Mouse (Mus musculus) limb, embryonic 14.5 days (tissue): ENCODE measurements around the gene Tmem253. TPM values are rescaled to one million over a fixed set of nuclear protein-coding genes. Genes with fewer than 3 reads are reported as not detected.

Experiments
- ATAC-seq: fragments of 200-750 bp; cut with Nextera tagmentation; 2 replicates; pipeline ENCODE4 v1.8.0; 2017; ENCODE audit warnings: low read depth, moderate number of reproducible peaks, moderate TSS enrichment; ENCODE audit not compliant: low FRiP score
- DNase-seq: peaks from one replicate; pipeline ENCODE4 v3.0.0-alpha.2; 2015; ENCODE audit warnings: low spot score
- H3K27ac ChIP-seq: fragments of 300-500 bp; sonication (generic); replicated peaks from 2 replicates; pipeline ENCODE4 v1.5.1; 2014; ENCODE audit warnings: low read depth, mild to moderate bottlenecking, low read length, moderate library complexity, mixed read lengths
- H3K27me3 ChIP-seq: fragments of 300-500 bp; sonication (generic); 2 replicates; pipeline ENCODE4 v1.6.1; 2014; ENCODE audit warnings: low read length, mixed read lengths; ENCODE audit not compliant: control insufficient read depth, insufficient read depth
- H3K36me3 ChIP-seq: fragments of 300-500 bp; sonication (generic); 2 replicates; pipeline ENCODE4 v1.6.1; 2014; ENCODE audit warnings: mild to moderate bottlenecking, low read length, moderate library complexity, mixed read lengths; ENCODE audit not compliant: control insufficient read depth, insufficient read depth
- H3K4me1 ChIP-seq: fragments of 300-500 bp; sonication (generic); 2 replicates; pipeline ENCODE4 v1.6.1; 2014; ENCODE audit warnings: antibody characterized with exemption, low read length, mixed read lengths; ENCODE audit not compliant: control insufficient read depth, insufficient read depth
- H3K4me2 ChIP-seq: fragments of 300-500 bp; sonication (generic); replicated peaks from 2 replicates; pipeline ENCODE4 v1.6.1; 2014; ENCODE audit warnings: low read depth, mild to moderate bottlenecking, low read length, moderate library complexity; ENCODE audit not compliant: severe bottlenecking
- H3K4me3 ChIP-seq: fragments of 300-500 bp; sonication (generic); replicated peaks from 2 replicates; pipeline ENCODE4 v1.5.1; 2014; ENCODE audit warnings: low read length
- H3K9ac ChIP-seq: fragments of 300-500 bp; sonication (generic); 2 replicates; pipeline ENCODE4 v1.6.1; 2014; ENCODE audit warnings: mild to moderate bottlenecking, low read depth, low read length, moderate library complexity; ENCODE audit not compliant: severe bottlenecking
- H3K9me3 ChIP-seq: fragments of 300-500 bp; sonication (generic); 2 replicates; pipeline ENCODE4 v1.6.1; 2016; ENCODE audit warnings: low read length; ENCODE audit not compliant: control insufficient read depth
- POLR2A ChIP-seq: fragments of 200-500 bp; IDR thresholded peaks from 2 replicates; pipeline ENCODE4 v1.8.0; 2012; ENCODE audit warnings: inconsistent platforms, mild to moderate bottlenecking, moderate library complexity, borderline replicate concordance; ENCODE audit not compliant: insufficient read depth, insufficient read length; ENCODE audit errors: extremely low read depth
- WGBS: fragments of 180-500 bp; shearing (Covaris S2); extraction: QIAGEN DNeasy Blood & Tissue Kit; methylation state at CpG from one replicate; pipeline ENCODE4 v1.1.7; 2014; 5-methylcytosine and 5-hydroxymethylcytosine counted together
- polyA plus RNA-seq, 2 experiments: library from polyadenylated mRNA; depleted of rRNA in 1 of 2; stranded (reverse) in 1 of 2; unstranded in 1 of 2; fragments of >200 nt; fragmentation: Nextera tagmentation in 1 of 2; extraction: Ambion mirVana in 1 of 2; gene quantifications; 2 replicates each; pipeline versions ENCODE4 v1.2.1 to v1.2.3; 2012 to 2014

Tmem253 gene
- polyA plus RNA-seq, 2 experiments = 0.81 to 1.3 TPM

- Histone ChIP-seq H3K4me2 (no peak overlapping the region), H3K4me3 (no peak overlapping the region), H3K27me3 (no peaks in the 10 kb centered on the region), H3K36me3 (peaks cover 93% of the 10 kb centered on the region), H3K9ac (no peak overlapping the region), H3K27ac (no peak overlapping the region), H3K4me1 (no peaks in the 10 kb centered on the region), H3K9me3 (no peaks in the 10 kb centered on the region)
- TF ChIP-seq POLR2A = no peak
- DNase-seq (no peak), ATAC-seq (no peak)
- WGBS = 89% methylated on average over 14 of the region's 14 CpGs
Measured at GRCm38 (mm10) chr14:51997483-51997882, 18.0 kb upstream of the Tmem253 start.

GRCm38 (mm10) chr14:52003981-52004495 is 11.4 kb upstream of the Tmem253 start:
- Histone ChIP-seq H3K27me3 (no peaks in the 10 kb centered on the region), H3K9ac (no peak overlapping the region), H3K27ac (no peak overlapping the region), H3K36me3 (peaks cover 89% of the 10 kb centered on the region), H3K4me3 (no peak overlapping the region), H3K4me2 (no peak overlapping the region), H3K9me3 (no peaks in the 10 kb centered on the region), H3K4me1 (0 out of 2 replicates have a peak, but pooled peaks cover under 1% of the 10 kb centered on the region)
- 51% methylated on average over 16 of the region's 16 CpGs for WGBS
- no peak for TF ChIP-seq POLR2A
- peak; percentile 54 for DNase-seq
- ATAC-seq = no peak

- WGBS = 84% methylated on average over 7 of the region's 7 CpGs
Measured at GRCm38 (mm10) chr14:52005141-52005540, 10.3 kb upstream of the Tmem253 start.

GRCm38 (mm10) chr14:52005616-52006015 is 9.8 kb upstream of the Tmem253 start:
- Histone ChIP-seq H3K4me2 (no peak overlapping the region), H3K9ac (no peak overlapping the region), H3K27me3 (no peaks in the 10 kb centered on the region), H3K36me3 (peaks cover 77% of the 10 kb centered on the region), H3K4me3 (no peak overlapping the region), H3K27ac (no peak overlapping the region), H3K9me3 (no peaks in the 10 kb centered on the region), H3K4me1 (peaks cover 11% of the 10 kb centered on the region; the same call in 1 of the 2 replicates)
- 89% methylated on average over 6 of the region's 6 CpGs for WGBS
- no peak for TF ChIP-seq POLR2A
- ATAC-seq (no peak), DNase-seq (no peak)

More at GRCm38 (mm10) chr14:52005141-52005540, 10.3 kb upstream of the Tmem253 start:
- TF ChIP-seq POLR2A = no peak
- H3K36me3 ChIP-seq = peaks cover 81% of the 10 kb centered on the region
- H3K9me3 ChIP-seq = no peaks in the 10 kb centered on the region
- no peaks in the 10 kb centered on the region for H3K27me3 ChIP-seq
- H3K9ac ChIP-seq = no peak overlapping the region
- ATAC-seq (no peak), DNase-seq (no peak)
- no peak overlapping the region for H3K27ac ChIP-seq
- H3K4me2 ChIP-seq = no peak overlapping the region
- H3K4me1 ChIP-seq = peaks cover 6% of the 10 kb centered on the region; the same call in 1 of the 2 replicates
- no peak overlapping the region for H3K4me3 ChIP-seq

- H3K4me2 ChIP-seq = no peak overlapping the region
- no peak for TF ChIP-seq POLR2A
- WGBS = 74% methylated on average over 8 of the region's 8 CpGs
Measured at GRCm38 (mm10) chr14:52006241-52006640, 9.2 kb upstream of the Tmem253 start.

More at GRCm38 (mm10) chr14:52006241-52006640, 9.2 kb upstream of the Tmem253 start:
- Histone ChIP-seq H3K27me3 (no peaks in the 10 kb centered on the region), H3K4me3 (no peak overlapping the region), H3K36me3 (peaks cover 71% of the 10 kb centered on the region), H3K27ac (no peak overlapping the region), H3K4me1 (peaks cover 14% of the 10 kb centered on the region; the same call in 1 of the 2 replicates), H3K9me3 (no peaks in the 10 kb centered on the region), H3K9ac (no peak overlapping the region)
- ATAC-seq (no peak), DNase-seq (no peak)
